Mouse (Mus musculus) frontal cortex, postnatal 10 days (tissue): ENCODE data around the gene Cd53.

ENCODE experiments used
- DNase-seq, 2 experiments: peaks; one replicate each; pipeline ENCODE4 v3.0.0; 2022; ENCODE audit warnings: low spot score in 2 of 2, mixed read lengths in 1 of 2

The Cd53 gene

DNA sequence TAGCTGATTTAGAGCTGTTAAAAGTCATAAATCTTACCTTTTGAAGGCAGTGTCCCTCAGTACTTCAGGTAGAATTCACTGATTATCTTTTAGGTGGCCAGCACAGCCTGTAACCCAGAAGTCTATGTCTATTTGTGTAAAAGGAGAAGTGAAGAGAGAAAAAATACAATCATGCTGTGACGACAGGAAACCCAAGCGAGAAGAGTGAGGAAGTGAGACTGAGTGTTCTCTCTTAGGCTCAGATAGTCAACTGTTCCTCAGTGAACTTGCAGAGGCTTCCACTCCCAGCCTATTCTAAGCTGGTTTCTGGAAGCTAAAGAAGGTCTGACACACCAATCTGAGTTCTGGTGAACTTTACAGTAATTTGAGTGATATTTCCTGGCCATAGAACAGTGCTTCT is at the start of gene Cd53:
TSS of gene Cd53 (minus strand) at position 220 of the 400 bp plus-strand sequence.
- DNase-seq = no peak

DNA sequence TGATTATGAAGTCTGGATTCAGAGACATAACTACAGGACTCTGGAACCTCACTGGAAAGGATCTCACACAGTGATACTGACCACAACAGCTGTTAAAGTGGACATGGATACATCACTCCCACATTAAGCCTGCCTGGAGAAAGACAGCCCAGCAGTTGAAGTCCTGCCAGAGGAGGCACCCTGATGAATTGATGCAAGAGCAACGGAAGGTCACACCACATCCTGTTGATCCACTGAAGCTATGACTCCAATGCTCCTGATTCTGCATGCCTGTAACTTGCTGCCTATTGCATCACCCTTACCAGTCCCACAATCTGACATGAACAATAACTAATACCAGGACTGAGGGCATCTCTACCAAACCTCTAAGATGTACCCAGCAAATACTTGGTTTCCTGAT is 42.2 kb upstream of the Cd53 start:
- no peak for DNase-seq

DNA sequence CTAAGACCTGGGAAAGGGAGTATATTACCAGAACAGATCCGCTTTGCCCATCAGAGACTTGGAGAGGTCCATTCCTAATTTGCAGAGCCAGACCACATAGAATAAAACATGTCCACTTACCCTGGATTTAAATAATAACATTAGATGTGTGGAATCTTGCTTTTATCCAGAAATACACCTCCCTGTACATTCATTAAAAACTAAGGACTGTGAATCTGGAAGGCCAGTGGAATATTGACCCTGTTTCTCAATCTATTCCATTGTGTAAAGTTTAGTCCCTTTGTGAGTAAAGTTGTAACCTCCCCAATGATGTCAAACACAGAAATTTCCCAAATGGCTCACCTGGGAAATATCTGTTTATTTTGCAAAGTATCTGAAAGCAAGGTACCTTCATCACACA is 36.2 kb upstream of the Cd53 start, which contains the start of gene Olfr266:
TSS of gene Olfr266 (minus strand) at position 101 of the 400 bp plus-strand sequence.
- DNase-seq = no peak

DNA sequence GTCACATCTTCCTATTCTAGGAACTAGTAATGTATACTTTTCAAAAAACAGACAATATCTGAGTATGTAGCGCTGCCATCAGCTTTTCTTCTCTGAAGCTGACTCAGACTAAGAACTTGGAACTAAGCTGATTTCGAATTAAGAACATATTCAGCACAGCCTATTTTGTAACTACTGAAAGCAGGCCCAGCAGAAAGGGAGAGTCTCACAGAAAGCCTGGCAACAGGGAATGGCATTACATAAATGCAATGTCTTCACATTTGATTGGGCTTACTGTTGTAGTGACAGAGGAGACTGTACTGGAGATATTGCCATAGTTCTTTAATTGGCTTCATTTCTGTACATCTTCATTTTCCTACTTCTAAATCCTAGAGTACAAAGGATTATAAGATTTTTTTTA is 27.7 kb upstream of the Cd53 start:
- DNase-seq = no peak

DNA sequence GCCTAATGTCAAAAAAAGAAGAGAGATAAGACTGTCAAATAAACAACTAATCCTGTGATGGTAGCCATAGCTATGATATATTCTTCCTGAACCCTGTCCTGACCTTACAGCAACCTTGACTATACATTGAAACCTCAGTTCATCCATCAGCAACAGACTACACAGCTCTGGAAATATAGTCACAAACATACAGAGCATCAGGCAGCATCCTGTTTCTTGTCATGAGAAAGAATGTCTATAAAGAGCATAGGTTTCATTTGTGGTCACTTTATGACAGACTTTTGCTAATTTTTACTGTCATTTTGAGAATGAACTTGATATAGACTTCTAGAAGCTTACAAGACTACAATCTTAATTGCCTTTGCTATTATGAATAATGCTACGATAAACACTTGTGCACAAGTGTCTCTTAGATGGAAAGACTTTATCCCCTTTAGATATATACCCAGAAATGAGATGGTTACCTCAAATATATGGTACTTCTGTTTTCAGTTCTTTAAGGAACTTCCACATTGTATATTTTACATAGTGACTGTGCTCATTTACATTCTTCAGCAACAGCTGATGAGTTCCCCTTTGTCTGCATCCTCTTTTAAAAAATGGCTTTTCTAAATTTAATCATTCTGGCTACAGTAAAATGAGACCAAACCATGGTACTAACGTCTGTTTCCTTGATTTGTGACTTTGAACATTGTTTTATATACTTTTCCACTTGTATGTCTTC is 19.2 kb upstream of the Cd53 start:
- DNase-seq = no peak

DNA sequence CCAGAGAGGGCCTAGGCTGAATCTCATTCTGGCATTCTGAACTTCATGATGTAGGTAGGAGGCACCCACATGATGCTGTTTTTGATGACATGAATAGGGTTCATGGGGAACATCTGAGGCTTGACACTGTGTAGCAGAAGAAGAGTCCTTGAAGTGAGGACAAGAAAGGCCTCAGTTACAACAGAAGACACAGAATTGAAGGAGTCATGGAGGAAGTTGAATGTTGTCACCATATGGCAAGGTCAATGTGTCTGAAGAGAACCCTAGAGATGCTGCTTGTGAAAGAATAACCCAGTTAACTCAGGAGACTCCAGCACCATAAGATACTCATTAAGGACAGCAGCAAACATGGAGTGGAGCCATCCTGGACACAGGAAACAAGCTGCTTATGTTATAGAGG is 8.1 kb upstream of the Cd53 start:
- no peak for DNase-seq

DNA sequence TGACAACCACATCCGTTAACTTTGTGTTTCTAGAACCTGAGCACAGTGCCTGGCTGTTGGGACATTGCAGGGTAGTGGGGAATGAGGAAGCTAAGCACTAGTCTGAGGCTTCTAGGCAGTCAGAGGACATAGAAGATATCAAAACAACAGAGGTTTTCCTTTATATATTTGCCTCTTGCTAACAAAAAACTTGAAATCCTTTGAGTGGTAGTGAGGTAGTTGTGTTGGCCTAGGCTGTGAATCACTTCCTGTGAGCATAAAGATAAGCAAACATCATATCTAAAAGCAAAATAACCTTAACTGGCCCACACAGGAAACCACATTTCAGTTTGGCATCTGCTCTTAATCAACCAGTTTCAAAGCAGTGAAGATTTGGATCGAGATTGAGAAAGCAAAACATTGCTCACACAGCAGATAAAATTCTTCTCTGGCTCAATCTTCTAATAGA is 1.5 kb downstream of the Cd53 start:
- DNase-seq = no peak

DNA sequence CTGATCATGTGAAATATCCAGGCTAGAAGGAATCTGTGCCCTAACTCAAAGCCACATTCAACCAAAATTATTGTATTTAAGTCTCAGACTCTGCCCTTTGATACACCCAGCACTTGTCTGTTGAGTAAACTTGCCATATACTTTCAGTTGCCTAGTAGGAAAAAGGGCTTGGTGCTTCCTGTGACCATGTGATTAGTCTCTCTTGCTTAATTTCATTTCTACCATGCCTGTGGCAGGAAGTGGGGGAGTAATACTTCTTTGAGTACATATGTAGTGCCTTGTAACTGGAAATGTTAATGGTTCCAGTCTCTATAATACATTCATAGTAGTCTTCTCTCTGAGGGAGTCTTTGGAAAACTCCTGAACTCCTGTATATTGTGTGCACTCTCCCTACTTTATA is 2.0 kb downstream of the Cd53 start:
- DNase-seq = no peak

DNA sequence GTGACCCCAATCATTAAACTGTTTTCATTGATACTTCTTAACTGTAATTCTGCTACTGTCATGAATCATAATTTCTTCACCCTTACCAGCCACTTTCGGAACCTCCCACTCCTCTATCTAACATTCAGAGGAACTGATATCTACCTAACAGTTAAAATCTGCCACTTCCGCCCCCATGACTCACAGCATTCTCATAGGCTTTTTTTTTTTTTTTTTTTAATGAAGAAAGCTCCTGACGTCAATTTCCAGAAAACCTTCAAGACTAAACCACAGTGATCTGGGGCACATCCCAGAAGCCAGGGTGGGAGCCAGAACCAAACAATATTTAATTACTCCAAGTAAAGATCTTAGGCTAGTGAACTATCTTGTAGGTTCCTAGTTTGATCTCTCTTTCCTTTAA is 4.8 kb downstream of the Cd53 start:
- DNase-seq = no peak

DNA sequence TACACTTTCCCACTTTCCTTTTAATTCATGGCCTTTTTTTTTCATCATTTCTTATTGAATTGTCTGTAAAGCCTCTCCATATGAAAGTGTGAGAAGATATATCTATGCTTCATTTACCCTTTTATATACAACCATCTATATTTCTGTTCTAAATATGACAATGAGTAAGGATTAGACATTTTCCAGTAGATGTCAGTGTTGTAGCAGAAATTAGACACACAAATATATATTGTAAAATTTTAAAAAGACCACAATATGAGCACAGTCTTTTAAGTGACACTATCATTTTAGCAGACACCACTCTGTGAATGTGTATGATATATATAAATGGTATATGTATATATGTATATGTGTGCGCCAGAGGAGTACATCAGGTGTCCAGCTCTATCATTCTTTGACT is 18.1 kb downstream of the Cd53 start:
- DNase-seq = no peak

DNA sequence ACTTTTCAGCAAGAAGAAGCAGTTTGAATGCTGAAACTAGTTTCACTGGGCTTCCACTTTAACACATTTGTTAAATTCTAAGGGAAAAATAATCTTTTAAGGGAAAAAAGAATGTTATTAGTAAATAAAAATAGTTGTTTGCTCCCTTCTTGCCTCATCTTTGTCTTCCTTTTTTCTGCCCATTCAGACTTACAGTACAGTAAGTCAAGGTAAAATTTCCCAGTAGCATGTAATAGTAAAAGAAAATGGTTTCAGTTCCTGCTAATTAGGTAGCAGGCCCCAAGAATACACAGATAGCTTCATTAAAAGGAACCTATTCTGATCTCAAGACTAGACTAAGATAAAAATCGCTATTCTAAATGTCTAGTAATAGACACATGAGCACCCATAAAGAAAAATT is 34.1 kb downstream of the Cd53 start:
- no peak for DNase-seq

DNA sequence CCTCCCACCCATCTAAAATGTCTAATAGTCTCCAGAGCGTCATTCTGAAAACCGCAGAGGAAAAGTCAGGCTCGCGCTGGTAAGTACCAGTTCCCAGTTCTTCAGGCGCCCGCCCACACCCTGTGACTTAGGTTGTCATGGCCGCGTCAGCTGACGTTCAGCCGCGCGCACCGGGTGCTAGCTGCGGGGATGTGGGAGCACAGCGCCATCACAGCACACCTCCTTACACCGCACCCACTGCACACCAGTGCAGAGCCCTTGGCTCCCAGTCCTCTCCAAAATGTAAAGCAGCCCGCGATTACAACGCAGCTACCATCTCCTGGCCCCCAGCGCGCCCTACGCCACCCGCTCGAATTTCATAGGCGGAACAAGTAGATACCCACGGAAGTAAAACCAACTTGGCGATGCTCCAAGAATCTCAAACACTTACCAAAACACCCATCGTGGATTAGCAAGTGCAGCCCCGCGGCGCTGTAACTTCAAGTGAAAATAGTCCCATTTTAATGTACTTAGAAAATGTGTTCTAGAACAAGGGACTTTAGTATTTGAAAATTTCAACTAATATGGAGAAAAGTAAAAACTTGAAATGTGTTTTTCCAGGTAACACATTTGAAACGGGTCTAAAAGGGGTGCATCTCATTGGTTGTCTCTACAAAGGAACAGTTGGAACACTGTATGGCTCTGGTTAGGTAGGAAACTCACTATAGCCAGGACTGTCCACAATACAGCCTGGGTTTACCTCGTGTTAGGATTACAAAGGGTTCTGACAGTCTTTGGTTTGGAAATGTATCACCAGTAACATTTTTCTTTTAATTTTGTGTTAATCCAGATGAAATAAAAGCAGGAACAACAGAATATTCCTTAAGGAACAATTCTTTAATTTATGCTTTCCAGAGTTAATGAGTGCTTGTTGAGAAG is 67.7 kb downstream of the Cd53 start:
- peak; percentile 85 to 90 for DNase-seq

DNA sequence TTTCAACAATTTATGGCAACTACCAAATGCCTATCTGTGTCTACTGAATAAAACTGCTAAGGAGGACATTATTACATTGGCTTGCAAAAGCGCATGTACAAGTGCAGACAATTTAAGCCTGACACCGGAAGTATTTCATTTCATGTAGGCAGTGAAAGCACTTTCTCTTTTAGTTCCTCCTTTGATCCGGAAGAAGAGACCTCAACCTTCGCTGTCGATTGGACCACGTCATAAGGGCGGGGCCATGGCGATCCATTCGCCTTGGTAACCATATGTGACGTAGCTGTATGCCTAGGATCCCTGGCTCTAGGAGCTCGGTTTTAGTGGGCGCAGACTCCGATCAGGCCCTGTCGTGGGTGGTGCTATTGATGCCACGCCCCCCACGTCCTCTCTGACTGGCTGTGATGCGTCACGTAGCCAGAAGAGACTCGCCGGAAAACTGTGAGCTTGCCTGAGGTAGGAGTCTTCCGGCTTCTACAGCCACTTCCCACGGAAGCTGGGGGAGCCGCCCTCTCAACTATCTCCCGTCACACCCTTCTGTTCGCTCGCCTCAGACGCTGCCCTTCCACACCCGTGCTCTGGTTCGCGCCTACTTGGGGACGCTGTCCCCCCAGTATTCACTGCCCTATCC is 68.4 kb downstream of the Cd53 start:
- DNase-seq = peak; percentile 95 to 99
